Mouse (Mus musculus) testis, adult 2 months (tissue): ENCODE data around the gene Tespa1.
"Not testable (repeated sequence)": the region's sequence is repeated elsewhere in the genome, so short reads cannot be mapped to it uniquely, and the experiment has no call there.

Experiments
- CTCF ChIP-seq: fragments of 200-500 bp; IDR thresholded peaks from 2 replicates; pipeline ENCODE4 v1.5.1; 2012; ENCODE audit warnings: low read depth, mild to moderate bottlenecking, inconsistent platforms, low read length, moderate library complexity; ENCODE audit not compliant: control insufficient read depth, insufficient read depth, insufficient replicate concordance
- POLR2A ChIP-seq: fragments of 200-500 bp; IDR thresholded peaks from 2 replicates; pipeline ENCODE4 v1.6.1; 2012; ENCODE audit warnings: low read depth, mild to moderate bottlenecking, inconsistent platforms, low read length, moderate library complexity; ENCODE audit not compliant: control insufficient read depth

DNA sequence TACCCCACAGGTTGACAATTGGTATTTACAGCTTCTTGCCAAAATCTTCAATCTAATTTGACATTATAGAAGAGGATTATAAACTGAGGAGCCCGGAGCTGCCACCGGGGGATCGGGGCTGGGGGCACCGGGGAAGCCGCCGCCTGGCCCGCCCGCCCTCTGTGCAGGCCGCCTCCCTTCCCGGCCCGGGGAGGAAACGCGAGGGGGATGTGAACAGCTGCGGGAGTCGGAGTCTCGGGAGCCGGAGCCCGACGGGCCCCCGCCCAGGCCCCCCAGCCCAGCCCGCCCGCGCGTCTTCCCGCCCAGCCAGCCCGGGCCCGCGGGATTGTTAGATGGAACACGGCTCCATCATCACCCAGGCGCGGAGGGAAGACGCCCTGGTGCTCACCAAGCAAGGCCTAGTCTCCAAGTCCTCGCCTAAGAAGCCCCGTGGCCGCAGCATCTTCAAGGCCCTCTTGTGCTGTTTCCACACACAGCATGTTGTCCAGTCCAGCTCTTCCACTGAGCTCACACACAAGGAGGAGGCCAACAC is 89.6 kb downstream of the Tespa1 start:
- not testable (repeated sequence) for TF ChIP-seq POLR2A, CTCF
